Mouse (Mus musculus) CD4-positive, CD25-positive, alpha-beta regulatory T cell, adult 4 months (primary cell): Measurements from ENCODE around the gene Ltbp4. TPM values are rescaled to one million over a fixed set of nuclear protein-coding genes. Genes with fewer than 3 reads are reported as not detected.

ENCODE experiments used
- ATAC-seq: one replicate; pipeline ENCODE4 v1.8.0; 2017
- polyA plus RNA-seq, 2 experiments: library from polyadenylated mRNA; unstranded; fragments of 100-300 nt; shearing (Covaris generic); gene quantifications; one replicate each; pipeline ENCODE4 v1.2.1; 2017

Gene Ltbp4
- polyA plus RNA-seq, result 1 to 10 TPM in 1 of 2 experiments, under 1 TPM in 1; 0.77 to 2.0 TPM

GRCm38 (mm10) chr7:27337175-27337853 is at the start of gene Ltbp4:
TSS of gene Ltbp4 (minus strand) at chr7:27337692.
- ATAC-seq, result no peak

GRCm38 (mm10) chr7:27384731-27385130 is 47.2 kb upstream of the Ltbp4 start:
- ATAC-seq, result peak; percentile 57

- no peak for ATAC-seq
These were observed 46.6 kb upstream of the Ltbp4 start for GRCm38 (mm10) chr7:27384134-27384533.

GRCm38 (mm10) chr7:27383233-27383632 is 45.7 kb upstream of the Ltbp4 start:
- no peak for ATAC-seq

- ATAC-seq, result no peak
These were observed 44.1 kb upstream of the Ltbp4 start for GRCm38 (mm10) chr7:27381560-27381959.

- ATAC-seq, result no peak
These were observed 43.5 kb upstream of the Ltbp4 start for GRCm38 (mm10) chr7:27381009-27381408.

- ATAC-seq, result no peak
These were observed 42.3 kb upstream of the Ltbp4 start for GRCm38 (mm10) chr7:27379836-27380235.

- no peak for ATAC-seq
These were observed 40.9 kb upstream of the Ltbp4 start for GRCm38 (mm10) chr7:27378431-27378830.

- ATAC-seq, result no peak
These were observed 37.8 kb upstream of the Ltbp4 start for GRCm38 (mm10) chr7:27375274-27375673.

- no peak for ATAC-seq
These were observed 34.4 kb upstream of the Ltbp4 start for GRCm38 (mm10) chr7:27371715-27372462.

GRCm38 (mm10) chr7:27369111-27369510 is 31.6 kb upstream of the Ltbp4 start:
- no peak for ATAC-seq

GRCm38 (mm10) chr7:27367976-27368375 is 30.5 kb upstream of the Ltbp4 start:
- ATAC-seq, result no peak

GRCm38 (mm10) chr7:27366082-27366844 is 28.8 kb upstream of the Ltbp4 start:
- no peak for ATAC-seq

- no peak for ATAC-seq
These were observed 26.9 kb upstream of the Ltbp4 start for GRCm38 (mm10) chr7:27364379-27364778.

GRCm38 (mm10) chr7:27361283-27361946 is 23.9 kb upstream of the Ltbp4 start:
- ATAC-seq, result peak; percentile 79

- no peak for ATAC-seq
These were observed 23.3 kb upstream of the Ltbp4 start for GRCm38 (mm10) chr7:27360749-27361148.

- ATAC-seq, result no peak
These were observed 22.3 kb upstream of the Ltbp4 start for GRCm38 (mm10) chr7:27359706-27360358.

GRCm38 (mm10) chr7:27359162-27359561 is 21.7 kb upstream of the Ltbp4 start:
- no peak for ATAC-seq

- ATAC-seq, result peak; percentile 37
These were observed 20.1 kb upstream of the Ltbp4 start for GRCm38 (mm10) chr7:27357595-27357978.

GRCm38 (mm10) chr7:27356861-27357594 is 19.5 kb upstream of the Ltbp4 start, which contains the start of gene Gm20479:
TSS of gene Gm20479 (minus strand) at chr7:27357419.
- ATAC-seq, result no peak

- peak; percentile 50 for ATAC-seq
These were observed 18.8 kb upstream of the Ltbp4 start for GRCm38 (mm10) chr7:27356248-27356647.
